Mouse (Mus musculus) gastrocnemius, postnatal 36 days (tissue): ENCODE measurements around the gene Apaf1. TPM values are rescaled to one million over a fixed set of nuclear protein-coding genes. Genes with fewer than 3 reads are reported as not detected.
A peak's percentile ranks its signal among the peaks of the same experiment; 100 is the strongest.

Source experiments
- DNase-seq, 2 experiments: peaks; one replicate each; pipeline ENCODE4 v3.0.0; 2022
- intact Hi-C: fragments of 180-260 bp; cut with DNase I; formaldehyde crosslinking; loops from one replicate; pipeline ENCODE4 v1.15.1; 2025
- total RNA-seq, 2 experiments: library from RNA; stranded (reverse); gene quantifications; 2 replicates each; pipeline ENCODE4 v1.2.3; 2021

The Apaf1 gene
- total RNA-seq, 2 experiments from 2014 or later: 1.7 to 2.6 TPM

DNA sequence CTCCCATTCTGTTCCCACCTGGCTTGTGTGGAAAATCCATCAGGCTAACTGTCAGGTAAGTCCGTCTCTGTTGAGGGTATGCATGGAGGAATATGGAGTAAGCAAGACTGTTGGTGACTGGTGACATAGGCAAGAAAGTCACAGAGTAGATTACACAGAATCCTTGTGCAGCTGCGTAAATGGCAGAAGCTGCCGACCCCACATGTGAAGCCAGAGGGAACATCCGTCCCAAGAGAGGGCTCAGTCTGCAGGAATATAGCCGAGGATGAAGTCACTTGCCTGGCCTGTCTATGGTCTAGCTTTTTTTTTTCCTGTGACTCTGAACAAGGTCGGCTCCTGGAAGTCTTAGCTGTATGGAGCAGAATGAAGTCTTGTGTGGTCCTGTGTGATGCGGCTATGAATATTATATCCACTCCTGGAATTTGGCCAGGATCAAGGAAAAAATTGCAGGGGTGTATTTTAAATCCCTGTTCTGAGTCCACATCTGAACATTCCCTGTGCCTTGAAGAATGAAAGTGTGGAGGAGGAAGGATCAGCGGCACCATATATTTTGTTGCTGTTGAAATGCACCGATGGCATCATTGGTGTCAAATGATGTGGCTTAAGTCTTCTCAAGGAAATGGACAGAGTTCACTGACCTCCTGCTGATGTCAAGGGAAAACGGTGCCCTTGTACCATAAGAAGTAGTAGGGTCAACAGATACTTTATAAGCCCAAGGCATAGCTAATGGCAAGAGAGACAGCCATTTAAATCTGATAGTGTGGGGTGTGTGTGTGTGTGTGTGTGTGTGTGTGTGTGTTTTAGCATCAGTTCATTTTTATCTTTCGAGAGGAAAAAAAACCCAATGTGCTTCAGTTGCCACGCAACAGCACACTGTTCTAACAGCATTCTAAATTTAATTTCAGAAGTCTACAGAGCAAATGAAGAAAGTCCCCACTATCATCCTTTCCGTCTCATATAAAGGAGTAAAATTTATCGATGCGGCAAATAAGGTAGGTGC, 141.7 kb downstream of the Apaf1 start:
- intact Hi-C loops: no loop called here

More for the DNA sequence above, 141.7 kb downstream of the Apaf1 start:
- DNase-seq: peak in 1 of 2 experiments; percentile 14

Other genes with a start within 250 kb of the Apaf1 start
- gene Ikbip, start 170 bp upstream of the Apaf1 start, total RNA-seq: 10 to 100 TPM in 1 of 2 experiments, 1 to 10 TPM in 1; 8.4 to 12.1 TPM
- gene Slc25a3, start 41.3 kb upstream of the Apaf1 start, total RNA-seq: 1,000 to 10,000 TPM; 1,123 to 1,124 TPM
- 10 to 100 TPM; 52.2 to 57.4 TPM for gene Tmpo, start 98.5 kb upstream of the Apaf1 start, total RNA-seq